10 mouse cellular contexts compared by ENCODE assay signal in genomic region chr19:45116798-45117197, GRCm38 (mm10). TPM values are rescaled to one million over a fixed set of nuclear protein-coding genes. Genes with fewer than 3 reads are reported as not detected.
DNase-seq lines count a peak whose midpoint lies in the region; ATAC-seq and TF ChIP-seq lines count a peak whose summit lies in the region.
"Had no signal": no experiment of that assay in that cellular context is flagged by ENCODE, and none has a peak within 500 bp of the region (broad histone marks: within the 10 kb centered on the region; RNA-seq: fewer than 3 reads in every experiment).

No protein-coding gene starts in this region.

- H3K36me3 ChIP-seq in hindbrain, embryonic 11.5 days (ENCODE audit: control insufficient read depth, insufficient read depth, low read length), result no peaks in the 10 kb centered on the region
- no peaks in the 10 kb centered on the region for H3K36me3 ChIP-seq in hindbrain, embryonic 12.5 days
- H3K36me3 ChIP-seq: embryonic facial prominence, embryonic 12.5 days had no signal

- peak; percentile 54; the same call in 1 of the 2 replicates for TF ChIP-seq CTCF in brain, embryonic 14.5 days (IDR thresholded peaks at IDR 0.05; ENCODE audit: borderline replicate concordance, extremely low read depth, insufficient read depth, insufficient read length)

- H3K9me3 ChIP-seq in hindbrain, embryonic 11.5 days (ENCODE audit: control insufficient read depth, low read length), result no peaks in the 10 kb centered on the region
- H3K9me3 ChIP-seq in hindbrain, embryonic 12.5 days (replicated peaks), result no peaks in the 10 kb centered on the region
- H3K9me3 ChIP-seq: embryonic facial prominence, embryonic 12.5 days had no signal

- no peak overlapping the region for H3K9ac ChIP-seq in hindbrain, embryonic 11.5 days (ENCODE audit: low read depth, low read length)
- H3K9ac ChIP-seq in hindbrain, embryonic 12.5 days, result no peak overlapping the region
- H3K9ac ChIP-seq: embryonic facial prominence, embryonic 12.5 days had no signal

- H3K27me3 ChIP-seq in hindbrain, embryonic 11.5 days (ENCODE audit: control insufficient read depth, insufficient read depth, low read length), result peaks cover 12% of the 10 kb centered on the region; the same call in 1 of the 2 replicates
- H3K27me3 ChIP-seq in hindbrain, embryonic 12.5 days, result peaks cover 77% of the 10 kb centered on the region

- 68% methylated on average over 1 of the region's 1 CpGs for WGBS in hindbrain, embryonic 11.5 days
- 48% methylated on average over 1 of the region's 1 CpGs for WGBS in hindbrain, embryonic 12.5 days

- H3K27ac ChIP-seq in hindbrain, embryonic 11.5 days (ENCODE audit: low read depth, low read length), result no peak overlapping the region
- H3K27ac ChIP-seq in hindbrain, embryonic 12.5 days, result no peak overlapping the region
- H3K27ac ChIP-seq: embryonic facial prominence, embryonic 12.5 days had no signal

- ATAC-seq in hindbrain, embryonic 11.5 days (ENCODE audit: low FRiP score), result no peak
- ATAC-seq in hindbrain, embryonic 12.5 days (ENCODE audit: low FRiP score), result no peak

- intact Hi-C loops in heart, postnatal 36 days (cut with DNase I), result loop anchor here (1.0 kb wide), 1 partner anchor 45 kb away; no protein-coding TSS in a partner anchor

- no peak overlapping the region for H3K4me3 ChIP-seq in hindbrain, embryonic 11.5 days (ENCODE audit: low read depth, low read length)
- H3K4me3 ChIP-seq in hindbrain, embryonic 12.5 days, result no peak overlapping the region
- H3K4me3 ChIP-seq: embryonic facial prominence, embryonic 12.5 days had no signal

- peaks cover 6% of the 10 kb centered on the region for H3K4me1 ChIP-seq in hindbrain, embryonic 11.5 days (replicated peaks; ENCODE audit: control insufficient read depth, insufficient read depth, low read length)
- H3K4me1 ChIP-seq in hindbrain, embryonic 12.5 days, result peaks cover 6% of the 10 kb centered on the region

- TF ChIP-seq POLR2A in brain, embryonic 14.5 days (IDR thresholded peaks at IDR 0.05; ENCODE audit: borderline replicate concordance, extremely low read depth, insufficient read depth, insufficient read length, poor library complexity, severe bottlenecking), result no peak

- H3K4me2 ChIP-seq in hindbrain, embryonic 11.5 days (replicated peaks; ENCODE audit: low read depth, low read length), result no peak overlapping the region
- no peak overlapping the region for H3K4me2 ChIP-seq in hindbrain, embryonic 12.5 days (replicated peaks)
- H3K4me2 ChIP-seq: embryonic facial prominence, embryonic 12.5 days had no signal

- peak; percentile 53 for DNase-seq in hindbrain, embryonic 11.5 days (ENCODE audit: low spot score)
- DNase-seq in urinary bladder, adult 18-20 months (ENCODE audit: low spot score in 2 of 2), result peak; percentile 18 to 22
- no peak for DNase-seq in urinary bladder, adult 2 months (ENCODE audit: low spot score)
- peak; percentile 48 for DNase-seq in brain, embryonic 14.5 days (ENCODE audit: low read depth)
- DNase-seq in heart, postnatal 36 days, result peak; percentile 41 to 49
- DNase-seq in lung, postnatal 10 days, result peak; percentile 61
- DNase-seq in T-cell, adult 2 months (ENCODE audit: low spot score), result no peak

RNA-seq across cellular contexts. Expression of gene Tlx1, which starts 33.7 kb away (rescaled TPM):
- 2.2 and 4.0 TPM in 2 replicates for polyA plus RNA-seq in hindbrain, embryonic 11.5 days (2014; fragmentation: Nextera tagmentation; extraction: Ambion mirVana)
- polyA plus RNA-seq in hindbrain, embryonic 12.5 days (2016; fragmentation: Nextera tagmentation; extraction: Ambion mirVana), result 6.5 and 12.4 TPM in 2 replicates
- polyA plus RNA-seq in urinary bladder, adult 2 months (2012; rRNA removed), result not detected in 2 replicates
- 0.83 and 3.4 TPM in 2 replicates for polyA plus RNA-seq in brain, embryonic 14.5 days (2012; rRNA removed)
- total RNA-seq in heart, postnatal 36 days (2021), result not detected
- total RNA-seq: left cerebral cortex, postnatal 36 days had no signal

RNA-seq across cellular contexts. Expression of gene Kazald1, which starts 41.8 kb away (rescaled TPM):
- polyA plus RNA-seq in hindbrain, embryonic 11.5 days (2014; fragmentation: Nextera tagmentation; extraction: Ambion mirVana), result 2.9 and 3.9 TPM in 2 replicates
- 9.4 and 14.1 TPM in 2 replicates for polyA plus RNA-seq in hindbrain, embryonic 12.5 days (2016; fragmentation: Nextera tagmentation; extraction: Ambion mirVana)
- 24.9 and 25.1 TPM in 2 replicates for polyA plus RNA-seq in urinary bladder, adult 2 months (2012; rRNA removed)
- 1.5 and 3.0 TPM in 2 replicates for polyA plus RNA-seq in brain, embryonic 14.5 days (2012; rRNA removed)
- total RNA-seq in heart, postnatal 36 days (2021), result 1 to 10 TPM; 4.6 to 4.8 TPM

Comparison
In these comparisons a context has a peak if more than half of its experiments do, and no peak if none do; other contexts are left out.
1. DNase-seq: peak in hindbrain, embryonic 11.5 days (single experiment), urinary bladder, adult 18-20 months (2 of 2), brain, embryonic 14.5 days (single experiment), heart, postnatal 36 days (2 of 2) and lung, postnatal 10 days (single experiment); none in urinary bladder, adult 2 months (single experiment) and T-cell, adult 2 months (single experiment).